Mouse (Mus musculus): Measurements from ENCODE around the gene Camkk2.

DNA sequence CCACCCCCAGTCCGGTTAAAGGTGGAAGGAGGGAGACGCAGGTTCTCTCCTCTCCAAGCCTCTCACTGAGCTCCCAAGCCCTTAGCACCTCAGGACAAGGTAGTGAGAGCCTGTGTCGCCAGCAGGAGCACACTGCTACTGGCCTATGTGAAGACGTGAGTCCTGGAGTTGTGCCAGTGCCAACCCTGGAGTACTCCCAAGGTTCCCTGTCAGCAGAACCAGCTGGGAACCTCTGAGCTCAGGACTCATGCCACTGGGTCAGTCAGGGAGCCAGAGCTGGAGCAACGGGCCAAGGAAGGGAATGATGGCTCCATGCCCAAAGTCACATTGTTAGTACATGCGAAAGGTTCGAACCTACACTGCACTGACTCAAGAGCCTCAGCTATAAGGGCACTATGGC is 22.5 kb downstream of the Camkk2 start:
- no peak for TF ChIP-seq POLR2A (IDR thresholded peaks at IDR 0.05; ENCODE audit: borderline replicate concordance, insufficient read depth, low read length)
- no peak for TF ChIP-seq CTCF (IDR thresholded peaks at IDR 0.05; ENCODE audit: borderline replicate concordance, insufficient read depth, low read depth, low read length)
